Mouse (Mus musculus) hindbrain, embryonic 12.5 days (tissue): ENCODE results near the gene C1qtnf2. TPM values are rescaled to one million over a fixed set of nuclear protein-coding genes. Genes with fewer than 3 reads are reported as not detected.

Source experiments
- ATAC-seq: fragments of 200-750 bp; cut with Nextera tagmentation; 2 replicates; pipeline ENCODE4 v1.8.0; 2017; ENCODE audit warnings: moderate TSS enrichment; ENCODE audit not compliant: low FRiP score
- H3K27ac ChIP-seq: fragments of 300-500 bp; sonication (generic); 2 replicates; pipeline ENCODE4 v1.5.1; 2016; ENCODE audit warnings: mild to moderate bottlenecking
- H3K27me3 ChIP-seq: fragments of 300-500 bp; sonication (generic); 2 replicates; pipeline ENCODE4 v1.6.1; 2016; ENCODE audit warnings: mild to moderate bottlenecking
- H3K36me3 ChIP-seq: fragments of 300-500 bp; sonication (generic); 2 replicates; pipeline ENCODE4 v1.6.1; 2016; ENCODE audit warnings: mild to moderate bottlenecking
- H3K4me1 ChIP-seq: fragments of 300-500 bp; sonication (generic); 2 replicates; pipeline ENCODE4 v1.6.1; 2016
- H3K4me2 ChIP-seq: fragments of 300-500 bp; sonication (generic); replicated peaks from 2 replicates; pipeline ENCODE4 v1.6.1; 2016; ENCODE audit warnings: mild to moderate bottlenecking
- H3K4me3 ChIP-seq: fragments of 300-500 bp; sonication (generic); 2 replicates; pipeline ENCODE4 v1.5.1; 2016; ENCODE audit warnings: mild to moderate bottlenecking
- H3K9ac ChIP-seq: fragments of 300-500 bp; sonication (generic); 2 replicates; pipeline ENCODE4 v1.6.1; 2016; ENCODE audit warnings: mild to moderate bottlenecking, moderate library complexity
- H3K9me3 ChIP-seq: fragments of 300-500 bp; sonication (generic); replicated peaks from 2 replicates; pipeline ENCODE4 v1.6.1; 2016; ENCODE audit warnings: mild to moderate bottlenecking
- WGBS: fragments of 180-500 bp; shearing (Covaris S2); methylation state at CpG from one replicate; pipeline ENCODE4 v1.1.7; 2016; 5-methylcytosine and 5-hydroxymethylcytosine counted together
- polyA plus RNA-seq: library from polyadenylated mRNA; unstranded; fragments of >200 nt; fragmentation: Nextera tagmentation; extraction: Ambion mirVana; gene quantifications from 2 replicates; pipeline ENCODE4 v1.2.1, GENCODE M21; 2016

The C1qtnf2 gene
- polyA plus RNA-seq, 1 experiment from 2014 or later: 5.4 TPM

DNA sequence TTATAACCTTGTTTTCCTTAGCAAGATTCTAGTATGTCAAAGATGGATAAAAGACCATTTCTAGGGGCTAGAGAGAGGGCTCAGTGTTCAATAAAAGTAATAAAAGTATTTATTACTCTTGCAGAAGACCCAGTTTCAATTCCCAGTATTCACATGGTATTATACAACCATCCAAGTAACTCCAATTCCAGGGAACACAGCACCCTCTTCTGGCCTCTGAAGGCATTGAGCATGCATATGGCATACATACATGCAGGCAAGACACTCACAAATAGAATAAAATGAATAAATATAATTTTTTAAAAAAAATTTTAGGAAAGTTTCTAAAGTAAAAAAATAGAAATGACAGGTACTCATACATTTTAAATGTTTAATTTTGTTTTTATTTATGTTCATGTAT lies 44.0 kb downstream of the C1qtnf2 start:
- H3K36me3 ChIP-seq: no peaks in the 10 kb centered on the region
- H3K27ac ChIP-seq: no peak overlapping the region

DNA sequence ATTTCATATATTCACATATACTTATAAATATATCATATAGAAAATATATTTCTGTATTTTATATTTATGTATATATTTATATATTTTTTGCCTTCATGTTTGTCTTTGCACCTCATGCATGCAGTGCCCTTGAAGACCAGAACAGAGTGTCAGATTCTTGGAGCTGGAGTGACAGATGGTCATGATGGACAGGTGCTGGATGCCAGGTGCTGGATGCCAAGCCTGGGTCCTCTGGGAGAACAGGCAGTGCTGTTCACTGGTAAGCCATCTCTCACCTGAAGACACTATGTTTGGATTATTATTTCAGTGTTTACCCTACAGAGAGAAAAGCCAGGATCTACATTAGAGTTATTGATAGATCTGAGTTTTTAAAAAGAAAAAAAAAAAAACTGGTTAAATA lies 44.7 kb downstream of the C1qtnf2 start:
- H3K4me1 ChIP-seq: no peaks in the 10 kb centered on the region
- H3K4me2 ChIP-seq: no peak overlapping the region
- H3K4me3 ChIP-seq: no peak overlapping the region
- H3K27ac ChIP-seq: no peak overlapping the region
- no peak for ATAC-seq
- H3K9me3 ChIP-seq: no peaks in the 10 kb centered on the region
- no peaks in the 10 kb centered on the region for H3K36me3 ChIP-seq
- no peak overlapping the region for H3K9ac ChIP-seq
- H3K27me3 ChIP-seq: no peaks in the 10 kb centered on the region

More for the DNA sequence above, 44.0 kb downstream of the C1qtnf2 start:
- H3K9ac ChIP-seq: no peak overlapping the region
- H3K27me3 ChIP-seq: no peaks in the 10 kb centered on the region
- no peak for ATAC-seq
- no peaks in the 10 kb centered on the region for H3K9me3 ChIP-seq
- no peak overlapping the region for H3K4me3 ChIP-seq
- H3K4me2 ChIP-seq: no peak overlapping the region
- no peaks in the 10 kb centered on the region for H3K4me1 ChIP-seq

GRCm38 (mm10) chr11:43520521-43520920 lies 46.4 kb downstream of the C1qtnf2 start:
- no peak overlapping the region for H3K27ac ChIP-seq
- H3K27me3 ChIP-seq: no peaks in the 10 kb centered on the region
- 82% methylated on average over 3 of the region's 3 CpGs for WGBS
- H3K9ac ChIP-seq: no peak overlapping the region
- H3K4me2 ChIP-seq: no peak overlapping the region
- H3K4me3 ChIP-seq: no peak overlapping the region
- H3K4me1 ChIP-seq: no peaks in the 10 kb centered on the region
- H3K9me3 ChIP-seq: no peaks in the 10 kb centered on the region
- no peak for ATAC-seq
- no peaks in the 10 kb centered on the region for H3K36me3 ChIP-seq

DNA sequence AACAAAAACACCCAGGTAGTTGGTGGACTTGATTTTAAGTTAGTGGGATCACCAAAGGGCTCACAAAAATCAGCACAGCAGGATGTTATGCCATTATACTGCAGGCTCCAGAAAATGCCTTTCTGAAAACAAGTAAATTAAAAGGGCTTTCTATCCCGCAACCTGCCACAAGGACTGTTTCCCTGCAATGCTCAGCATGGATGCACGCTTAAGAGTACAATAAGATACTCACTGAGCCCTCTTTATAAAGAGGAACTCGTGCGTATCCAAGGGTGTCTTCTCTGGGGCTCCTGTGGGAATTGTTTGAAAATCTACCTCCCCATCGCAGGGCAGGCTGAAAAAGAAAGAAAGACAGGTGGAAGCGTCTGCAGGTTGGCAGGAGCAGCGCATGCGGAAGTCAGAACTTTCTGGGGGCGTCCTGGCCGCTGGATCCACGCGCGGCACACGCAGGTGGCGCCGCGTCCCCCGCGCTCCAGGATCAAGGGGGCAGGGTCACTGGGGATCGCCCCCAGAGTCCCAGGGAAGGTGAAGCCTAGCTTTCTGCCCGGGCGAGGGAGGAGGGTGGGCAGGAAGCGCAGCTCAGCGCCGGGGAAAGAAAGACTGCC lies 54.1 kb downstream of the C1qtnf2 start:
- ATAC-seq: peak; percentile 59
- Histone ChIP-seq H3K4me3 (peak overlapping the region; percentile 73), H3K36me3 (0 out of 2 replicates have a peak, but pooled peaks cover 6% of the 10 kb centered on the region), H3K27me3 (no peaks in the 10 kb centered on the region), H3K4me1 (peaks cover 29% of the 10 kb centered on the region), H3K27ac (peak overlapping the region; percentile 85), H3K4me2 (peak overlapping the region; percentile 78), H3K9me3 (no peaks in the 10 kb centered on the region), H3K9ac (peak overlapping the region; percentile 80)
- WGBS: under 1% methylated on average over 25 of the region's 25 CpGs

DNA sequence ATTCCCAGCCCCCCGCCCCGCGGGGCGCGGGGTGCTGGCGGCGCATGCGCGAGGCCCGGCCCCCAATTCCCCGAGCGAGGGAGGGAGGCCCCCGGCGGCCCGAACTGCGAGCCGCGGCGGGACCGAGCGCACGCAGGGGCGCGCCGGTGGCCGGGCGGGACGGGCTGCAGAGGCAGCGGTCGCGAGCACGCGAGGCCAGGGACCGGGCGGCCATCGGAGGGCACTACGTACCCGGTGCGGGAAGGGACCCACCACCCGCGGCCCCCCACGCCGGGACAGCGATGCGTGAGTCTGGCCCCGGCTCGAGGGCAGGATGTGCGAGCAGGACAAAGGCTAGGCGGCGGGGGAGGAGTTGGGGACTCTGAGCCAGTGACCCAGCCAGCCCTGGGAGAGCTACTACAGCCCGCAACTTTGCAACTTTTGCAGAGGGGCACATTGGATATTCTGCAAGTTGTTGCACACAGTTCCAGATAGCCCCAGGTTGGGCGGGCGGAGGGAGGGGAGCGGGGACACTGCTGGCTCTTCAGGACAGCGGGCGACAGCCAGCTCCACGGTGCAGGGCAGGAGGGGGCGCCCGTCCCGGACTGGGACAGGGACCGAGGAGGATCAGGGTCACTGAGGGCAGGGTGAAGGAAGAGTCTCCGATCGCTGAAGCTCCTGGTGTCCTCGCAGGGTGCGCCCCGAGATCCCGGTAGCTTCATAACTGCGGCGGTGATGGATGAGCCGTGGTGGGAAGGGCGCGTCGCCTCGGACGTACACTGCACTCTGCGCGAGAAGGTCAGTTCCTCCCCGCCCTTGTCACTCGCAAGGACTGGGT lies 54.8 kb downstream of the C1qtnf2 start, which contains the start of gene Ccnjl:
Ccnjl (plus strand) TSS at position 102 of the 817 bp plus-strand sequence.
- ATAC-seq: peak; percentile 91
- WGBS: under 1% methylated on average over 78 of the region's 79 CpGs

GRCm38 (mm10) chr11:43530043-43530442 lies 56.0 kb downstream of the C1qtnf2 start:
- Histone ChIP-seq H3K9ac (peak overlapping the region; percentile 20; the same call in 1 of the 2 replicates), H3K27ac (0 out of 2 replicates have a peak overlapping the region, but pooled peaks have one; percentile 30)
- 7% methylated on average over 3 of the region's 3 CpGs for WGBS

More for the DNA sequence above, 54.8 kb downstream of the C1qtnf2 start, which contains the start of gene Ccnjl:
- Histone ChIP-seq H3K4me1 (peaks cover 29% of the 10 kb centered on the region), H3K27ac (peak within 1 kb of the TSS; percentile 85), H3K9ac (peak within 1 kb of the TSS; percentile 80), H3K36me3 (peaks cover 10% of the 10 kb centered on the region), H3K27me3 (no peaks in the 10 kb centered on the region), H3K4me3 (peak within 1 kb of the TSS; percentile 73), H3K4me2 (peak within 1 kb of the TSS; percentile 78), H3K9me3 (no peaks in the 10 kb centered on the region)

GRCm38 (mm10) chr11:43531619-43532018 lies 57.5 kb downstream of the C1qtnf2 start:
- peak overlapping the region; percentile 9; the same call in 1 of the 2 replicates for H3K27ac ChIP-seq
- H3K4me3 ChIP-seq: no peak overlapping the region
- peaks cover 30% of the 10 kb centered on the region for H3K4me1 ChIP-seq
- H3K4me2 ChIP-seq: peak overlapping the region; percentile 78
- H3K9me3 ChIP-seq: no peaks in the 10 kb centered on the region
- H3K36me3 ChIP-seq: peaks cover 25% of the 10 kb centered on the region
- WGBS: 62% methylated on average over 5 of the region's 5 CpGs
- no peak overlapping the region for H3K9ac ChIP-seq
- no peak for ATAC-seq
- H3K27me3 ChIP-seq: no peaks in the 10 kb centered on the region

More at GRCm38 (mm10) chr11:43530043-43530442, 56.0 kb downstream of the C1qtnf2 start:
- peak overlapping the region; percentile 21 for H3K4me3 ChIP-seq
- H3K4me1 ChIP-seq: peaks cover 29% of the 10 kb centered on the region
- H3K9me3 ChIP-seq: no peaks in the 10 kb centered on the region
- peaks cover 16% of the 10 kb centered on the region for H3K36me3 ChIP-seq
- no peaks in the 10 kb centered on the region for H3K27me3 ChIP-seq
- H3K4me2 ChIP-seq: peak overlapping the region; percentile 78
- ATAC-seq: no peak

- H3K27ac ChIP-seq: no peak overlapping the region
- H3K9ac ChIP-seq: no peak overlapping the region
- H3K4me2 ChIP-seq: no peak overlapping the region
- peaks cover 40% of the 10 kb centered on the region for H3K36me3 ChIP-seq
- H3K27me3 ChIP-seq: no peaks in the 10 kb centered on the region
- peaks cover 24% of the 10 kb centered on the region for H3K4me1 ChIP-seq
- H3K9me3 ChIP-seq: no peaks in the 10 kb centered on the region
- H3K4me3 ChIP-seq: no peak overlapping the region
- no peak for ATAC-seq
- WGBS: 80% methylated on average over 6 of the region's 6 CpGs
Measured at GRCm38 (mm10) chr11:43537074-43537473, 63.0 kb downstream of the C1qtnf2 start.

DNA sequence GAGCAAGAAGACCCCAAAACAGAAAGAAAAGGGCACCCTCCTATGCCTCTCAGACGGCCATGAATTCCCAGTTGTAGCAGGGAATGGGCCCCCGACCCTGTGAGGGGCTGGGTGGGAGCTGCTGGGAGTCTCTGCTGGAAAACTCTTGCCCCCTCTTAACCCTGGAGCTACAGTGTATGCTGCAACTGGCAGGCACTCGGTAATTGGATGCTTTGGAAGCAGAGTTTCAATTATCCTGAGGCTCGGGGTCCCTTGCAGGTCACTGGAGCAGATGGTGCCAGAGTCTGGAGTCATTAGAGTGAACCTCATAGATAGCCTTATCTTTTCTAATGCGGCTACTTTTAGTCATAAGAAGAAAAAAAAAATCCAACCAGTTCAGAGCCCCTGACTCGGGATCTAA lies 65.8 kb downstream of the C1qtnf2 start:
- no peaks in the 10 kb centered on the region for H3K27me3 ChIP-seq
- no peak overlapping the region for H3K4me2 ChIP-seq
- WGBS: 23% methylated on average over 6 of the region's 6 CpGs
- H3K4me1 ChIP-seq: peaks cover 21% of the 10 kb centered on the region
- no peaks in the 10 kb centered on the region for H3K9me3 ChIP-seq
- H3K36me3 ChIP-seq: peaks cover 35% of the 10 kb centered on the region
- H3K9ac ChIP-seq: no peak overlapping the region
- peak overlapping the region; percentile 75 for H3K27ac ChIP-seq
- no peak overlapping the region for H3K4me3 ChIP-seq
- peak; percentile 87 for ATAC-seq

Other genes with a start within 250 kb of the C1qtnf2 start
- gene Pttg1, start 48.0 kb upstream of the C1qtnf2 start, polyA plus RNA-seq: 69.8 and 85.6 TPM in 2 replicates
- gene Slu7, start 40.5 kb upstream of the C1qtnf2 start, polyA plus RNA-seq: 74.0 and 75.0 TPM in 2 replicates
- gene Ccnjl, start 54.5 kb downstream of the C1qtnf2 start, polyA plus RNA-seq: 27.6 and 29.6 TPM in 2 replicates
- gene 4933415A04Rik, start 112.8 kb downstream of the C1qtnf2 start, polyA plus RNA-seq: 6.5 and 8.1 TPM in 2 replicates
- not detected in 2 replicates for gene Fabp6, start 127.3 kb downstream of the C1qtnf2 start, polyA plus RNA-seq
- 50.1 and 51.0 TPM in 2 replicates for gene Pwwp2a, start 207.7 kb downstream of the C1qtnf2 start, polyA plus RNA-seq